Mouse (Mus musculus) cerebellum, adult 2 months (tissue): ENCODE measurements at regions not wholly inside any gene's neighbourhood (a gene's known extent, or its start where the extent isn't known, plus 50 kb on each side); places are given as distances from the start of the nearest gene placed in this dataset.

Source experiments
- DNase-seq, 2 experiments: peaks; one replicate each; pipeline ENCODE4 v3.0.0; 2021
- H3K27ac ChIP-seq: fragments of 200-500 bp; 2 replicates; pipeline ENCODE4 v1.5.1; 2012; ENCODE audit warnings: low read length, control low read depth, inconsistent platforms; ENCODE audit not compliant: insufficient read depth
- H3K27me3 ChIP-seq: fragments of 200-500 bp; 2 replicates; pipeline ENCODE4 v1.6.1; 2012; ENCODE audit warnings: inconsistent platforms, mild to moderate bottlenecking, low read length, moderate library complexity; ENCODE audit not compliant: control insufficient read depth, insufficient read depth
- H3K4me1 ChIP-seq: fragments of 200-500 bp; 2 replicates; pipeline ENCODE4 v1.6.1; 2011; ENCODE audit warnings: low read length; ENCODE audit not compliant: control insufficient read depth, insufficient read depth
- H3K4me3 ChIP-seq: fragments of 200-500 bp; replicated peaks from 2 replicates; pipeline ENCODE3; 2011; ENCODE audit warnings: mild to moderate bottlenecking, low read depth, low read length, control low read depth; ENCODE audit not compliant: insufficient read depth
- CTCF ChIP-seq: fragments of 200-500 bp; IDR thresholded peaks from 2 replicates; pipeline ENCODE4 v1.5.1; 2011; ENCODE audit warnings: low read depth, mild to moderate bottlenecking, control low read depth, low read length, moderate library complexity, borderline replicate concordance; ENCODE audit not compliant: insufficient read depth
- POLR2A ChIP-seq: fragments of 200-500 bp; IDR thresholded peaks from 2 replicates; pipeline ENCODE4 v1.6.1; 2011; ENCODE audit warnings: low read length, control low read depth, borderline replicate concordance; ENCODE audit not compliant: insufficient read depth
- WGBS: fragments of 180-500 bp; shearing (Covaris S2); methylation state at CpG from one replicate; pipeline ENCODE4 v1.1.7; 2018; 5-methylcytosine and 5-hydroxymethylcytosine counted together

DNA sequence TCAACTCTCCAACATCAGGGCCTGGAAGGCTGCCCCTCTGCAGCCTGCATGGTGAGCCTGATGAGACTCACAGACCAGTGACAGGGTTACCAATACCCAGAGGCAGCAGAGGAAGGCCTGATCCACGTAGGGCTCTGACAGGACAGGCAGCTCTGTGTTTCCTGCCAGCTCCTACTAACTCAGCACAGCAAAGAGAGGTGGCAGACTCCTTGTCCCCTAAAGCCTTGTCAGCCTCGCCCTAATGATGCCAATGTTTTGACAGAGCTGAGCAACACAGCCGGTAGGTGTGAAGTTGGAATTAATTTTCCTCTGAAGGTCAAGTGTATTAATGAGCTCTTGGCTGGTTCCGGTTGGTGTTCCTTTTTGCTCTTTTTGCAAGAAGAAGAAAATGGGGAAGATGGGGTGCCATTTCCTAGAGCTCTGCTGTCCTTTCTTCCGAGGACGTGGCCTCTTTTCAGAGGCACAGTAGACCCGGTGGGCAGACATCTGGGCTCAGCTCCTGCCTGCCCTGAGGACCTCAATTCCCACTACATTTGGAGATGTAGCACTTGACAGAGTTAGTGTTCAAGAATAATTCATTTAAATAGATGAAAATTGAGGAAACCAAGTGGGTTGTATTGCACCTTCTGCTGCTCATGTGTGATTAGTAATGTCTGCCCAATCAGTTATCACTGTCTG, 395.5 kb upstream of the Tbx3 start:
- Histone ChIP-seq H3K27ac (no peak overlapping the region), H3K4me1 (no peaks in the 10 kb centered on the region), H3K27me3 (no peaks in the 10 kb centered on the region; the same call in 1 of the 2 replicates), H3K4me3 (no peak overlapping the region)
- no peak for DNase-seq
- 74% methylated on average over 7 of the region's 7 CpGs for WGBS
- no peak for TF ChIP-seq CTCF
- TF ChIP-seq POLR2A, result no peak

DNA sequence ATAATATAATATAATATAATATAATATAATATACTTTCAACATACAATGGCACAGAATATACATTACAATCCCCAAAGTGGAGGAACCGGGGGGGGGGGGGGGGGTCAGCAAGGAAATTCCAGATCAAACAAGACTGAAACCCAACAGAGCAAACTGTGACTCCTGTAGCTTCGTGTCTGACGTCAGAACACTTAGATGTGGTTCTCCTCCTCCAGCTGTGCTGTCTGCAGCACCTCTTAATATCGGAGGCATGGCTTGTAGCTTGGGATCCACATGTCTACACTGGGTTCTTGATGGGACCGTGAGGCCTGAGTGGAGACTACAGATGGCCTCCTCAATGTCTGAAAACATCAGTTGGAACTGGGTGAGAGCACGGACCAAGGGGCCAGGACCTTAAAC, 390.3 kb upstream of the Tbx3 start:
- WGBS, result 90% methylated on average over 6 of the region's 6 CpGs
- Histone ChIP-seq H3K4me1 (no peaks in the 10 kb centered on the region), H3K27me3 (no peaks in the 10 kb centered on the region; the same call in 1 of the 2 replicates), H3K4me3 (no peak overlapping the region), H3K27ac (no peak overlapping the region)
- DNase-seq, result no peak
- TF ChIP-seq POLR2A (no peak), CTCF (no peak)

DNA sequence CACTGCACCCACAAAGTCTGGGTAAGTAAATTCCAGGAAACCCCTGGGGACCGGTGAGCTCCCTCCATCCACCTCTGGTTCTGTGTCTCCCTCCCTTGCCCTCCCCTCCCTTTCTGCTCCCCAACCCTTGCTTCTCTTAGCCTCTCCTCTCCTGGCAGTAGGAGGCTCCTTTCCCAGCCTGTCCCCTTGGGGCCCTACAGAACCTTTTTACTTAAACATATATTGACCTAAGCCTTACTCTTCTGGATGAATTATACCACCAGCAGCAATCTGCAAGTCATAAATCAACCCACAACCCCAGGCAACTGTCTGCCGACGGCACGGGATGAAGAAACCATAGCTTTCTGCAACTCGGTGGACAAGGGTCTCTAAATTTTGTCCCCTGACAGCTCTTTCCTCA, 380.7 kb upstream of the Tbx3 start:
- no peak for TF ChIP-seq CTCF
- no peak for DNase-seq
- Histone ChIP-seq H3K27me3 (no peaks in the 10 kb centered on the region; the same call in 1 of the 2 replicates), H3K27ac (no peak overlapping the region), H3K4me3 (no peak overlapping the region), H3K4me1 (no peaks in the 10 kb centered on the region)
- WGBS, result 88% methylated on average over 5 of the region's 5 CpGs

DNA sequence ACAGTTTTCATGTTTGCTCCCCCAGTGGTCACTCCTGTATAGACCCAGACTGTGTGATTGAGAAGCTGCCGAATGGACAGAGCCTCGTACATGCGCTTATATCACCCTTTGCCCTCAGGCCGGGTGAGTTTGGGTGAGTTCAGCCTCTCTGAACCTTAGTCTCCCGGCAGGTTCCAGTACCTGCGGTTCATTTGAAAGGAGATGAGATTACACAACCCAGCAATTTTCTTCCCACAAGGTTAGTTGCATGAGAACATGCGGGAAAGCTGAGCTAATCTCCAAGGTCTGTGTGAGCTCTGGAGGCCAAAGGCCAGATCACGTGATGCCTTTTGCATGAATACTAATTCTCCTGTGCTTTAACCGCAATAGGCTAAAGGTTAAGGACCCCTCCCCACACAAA, 378.1 kb upstream of the Tbx3 start:
- 93% methylated on average over 9 of the region's 9 CpGs for WGBS
- H3K27me3 ChIP-seq, result no peaks in the 10 kb centered on the region
- H3K4me1 ChIP-seq, result no peaks in the 10 kb centered on the region
- H3K4me3 ChIP-seq, result no peak overlapping the region
- no peak overlapping the region for H3K27ac ChIP-seq
- no peak for DNase-seq
- no peak for TF ChIP-seq POLR2A
- TF ChIP-seq CTCF, result no peak

DNA sequence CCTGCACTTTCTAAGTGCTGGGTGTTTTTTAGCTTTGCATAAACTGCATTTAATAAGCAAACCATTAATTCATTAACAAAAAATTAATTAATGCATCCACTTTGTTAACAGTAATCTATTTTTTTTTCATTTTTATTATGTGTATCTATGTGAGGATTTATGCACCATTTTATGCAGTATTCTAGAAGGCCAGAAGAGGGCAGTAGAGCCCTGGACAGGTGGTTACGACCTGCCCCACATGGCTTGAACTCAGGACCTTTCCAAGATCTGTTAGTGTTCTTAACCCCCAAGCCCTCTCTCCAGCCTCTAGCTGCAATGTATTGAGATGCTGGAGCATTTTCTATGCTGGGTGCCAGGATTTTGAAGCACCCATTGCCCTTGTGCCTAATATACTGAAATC, 377.6 kb upstream of the Tbx3 start:
- Histone ChIP-seq H3K27me3 (no peaks in the 10 kb centered on the region), H3K4me3 (no peak overlapping the region), H3K27ac (no peak overlapping the region), H3K4me1 (no peaks in the 10 kb centered on the region)
- no peak for TF ChIP-seq POLR2A
- TF ChIP-seq CTCF, result no peak
- WGBS, result 73% methylated on average over 1 of the region's 1 CpGs
- DNase-seq, result no peak

DNA sequence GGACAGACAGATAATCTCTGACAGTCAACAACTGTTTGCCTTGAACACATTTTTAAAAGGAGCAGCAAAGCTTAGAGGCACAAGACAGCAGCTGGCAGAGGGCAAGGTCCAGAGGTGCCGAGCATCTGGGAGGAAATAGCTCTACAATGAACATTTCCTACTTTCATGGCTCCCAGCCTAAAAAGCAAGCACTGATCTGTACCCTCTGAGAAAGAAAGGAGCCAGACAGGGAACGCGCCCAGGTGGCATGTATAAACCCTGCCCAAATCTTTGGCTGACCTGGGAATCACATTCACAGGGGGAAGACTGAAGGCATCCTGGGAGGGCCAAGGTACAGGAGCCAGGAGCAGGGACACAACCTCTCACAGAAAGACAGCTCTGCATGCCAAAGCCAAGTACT, 371.2 kb upstream of the Tbx3 start:
- WGBS, result 31% methylated on average over 3 of the region's 3 CpGs

DNA sequence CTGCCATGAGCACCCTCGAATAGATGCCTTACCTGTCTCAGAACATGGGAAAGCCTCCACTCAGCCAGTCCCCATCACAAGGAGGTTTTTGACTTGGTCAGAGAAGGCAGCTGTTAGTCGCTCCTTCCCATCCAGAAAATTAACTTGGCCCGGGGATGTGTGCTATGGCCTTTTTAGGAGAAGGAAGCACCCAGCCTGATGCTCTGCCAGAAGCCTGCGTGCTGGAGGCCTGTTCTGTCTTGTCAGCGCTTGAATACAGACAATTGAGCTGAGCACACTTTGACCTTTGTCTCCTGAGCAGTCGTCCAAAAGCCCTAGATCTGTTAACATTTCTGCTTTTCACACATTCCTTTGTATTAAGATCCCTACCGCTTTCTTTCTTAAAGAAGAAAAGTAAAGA, 370.4 kb upstream of the Tbx3 start:
- H3K4me1 ChIP-seq, result no peaks in the 10 kb centered on the region
- WGBS, result 53% methylated on average over 7 of the region's 7 CpGs
- no peak for DNase-seq
- H3K27ac ChIP-seq, result no peak overlapping the region
- no peaks in the 10 kb centered on the region for H3K27me3 ChIP-seq
- no peak for TF ChIP-seq POLR2A
- no peak overlapping the region for H3K4me3 ChIP-seq

More for the DNA sequence above, 371.2 kb upstream of the Tbx3 start:
- TF ChIP-seq CTCF, result no peak
- no peak for TF ChIP-seq POLR2A
- no peak overlapping the region for H3K27ac ChIP-seq
- H3K4me3 ChIP-seq, result no peak overlapping the region
- H3K4me1 ChIP-seq, result no peaks in the 10 kb centered on the region
- DNase-seq, result peak in 1 of 2 experiments; percentile 4
- no peaks in the 10 kb centered on the region for H3K27me3 ChIP-seq

DNA sequence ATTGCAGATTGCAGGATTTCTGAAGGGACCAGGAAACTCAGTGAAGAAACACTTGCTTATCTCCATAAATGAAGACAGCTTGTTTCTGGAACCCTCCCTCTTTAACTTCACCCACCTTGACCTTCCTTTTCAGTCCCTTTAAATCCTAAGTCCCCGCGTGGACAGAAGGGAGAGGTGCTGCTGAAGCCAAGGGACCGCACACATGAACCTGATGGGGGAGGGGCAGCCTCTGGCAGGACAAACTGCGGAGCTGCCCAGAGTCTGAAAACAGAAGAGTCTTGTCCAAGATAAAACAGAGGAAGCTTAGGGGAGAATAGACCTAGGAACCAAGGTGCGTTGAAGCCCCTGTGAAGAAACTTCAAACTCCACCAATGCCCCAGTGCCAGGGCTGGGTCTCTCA, 368.9 kb upstream of the Tbx3 start:
- H3K27ac ChIP-seq, result no peak overlapping the region
- no peak for TF ChIP-seq POLR2A
- TF ChIP-seq CTCF, result no peak
- no peaks in the 10 kb centered on the region for H3K27me3 ChIP-seq

More for the DNA sequence above, 368.9 kb upstream of the Tbx3 start:
- DNase-seq, result no peak
- no peak overlapping the region for H3K4me3 ChIP-seq
- 54% methylated on average over 5 of the region's 5 CpGs for WGBS
- no peaks in the 10 kb centered on the region for H3K4me1 ChIP-seq
